Mouse (Mus musculus) CD4-positive helper T cell, adult 2 months (primary cell): ENCODE measurements around the gene Cbx6.

Experiments used
- DNase-seq: peaks from one replicate; pipeline ENCODE4 v3.0.0-alpha.2; 2012; ENCODE audit warnings: low read depth, missing footprints, low spot score

The Cbx6 gene

GRCm38 (mm10) chr15:79803533-79804351 lies 30.7 kb downstream of the Cbx6 start:
- DNase-seq = peak; percentile 43

DNA sequence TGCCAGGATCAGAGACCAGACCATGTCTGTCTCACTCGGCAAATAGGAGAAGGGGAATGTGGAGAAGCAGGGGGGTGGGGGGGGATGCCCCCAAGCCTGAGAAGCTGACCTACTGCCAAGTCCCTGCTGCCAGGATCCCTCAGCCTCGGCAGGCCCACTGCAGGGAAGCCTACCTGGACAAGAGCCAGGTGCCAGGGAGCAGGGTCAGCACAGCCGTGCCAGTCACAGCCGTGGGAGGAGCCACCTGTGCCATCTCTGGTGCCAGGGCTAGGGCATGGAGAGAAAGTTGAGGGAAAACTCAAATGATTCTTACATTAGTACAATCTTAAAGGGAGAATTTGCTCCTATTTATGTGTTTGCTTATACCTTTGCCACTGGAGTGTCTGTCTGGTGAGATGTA lies 32.2 kb downstream of the Cbx6 start:
- no peak for DNase-seq

- no peak for DNase-seq
Measured at GRCm38 (mm10) chr15:79801646-79802045, 32.8 kb downstream of the Cbx6 start.

- DNase-seq = no peak
Measured at GRCm38 (mm10) chr15:79800701-79801100, 33.8 kb downstream of the Cbx6 start.

DNA sequence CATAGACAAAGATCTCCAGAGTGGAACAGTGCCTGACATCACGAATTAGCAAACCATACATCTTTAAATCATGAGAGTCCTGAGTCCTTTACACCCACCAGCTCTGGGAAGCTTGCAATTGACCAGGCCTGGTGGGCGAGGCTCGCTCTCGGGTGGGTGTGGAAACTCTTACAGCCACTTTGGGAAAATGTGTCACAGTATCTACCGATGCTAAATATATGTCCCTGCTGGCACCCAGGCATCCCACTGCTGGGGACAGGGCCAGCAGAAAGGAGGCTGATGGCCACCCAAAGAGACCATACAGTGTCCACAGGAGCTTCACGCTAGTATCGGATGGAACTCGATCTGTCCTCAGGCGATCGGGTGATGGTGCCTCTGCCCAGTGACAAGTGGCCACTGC lies 35.9 kb downstream of the Cbx6 start:
- no peak for DNase-seq

DNA sequence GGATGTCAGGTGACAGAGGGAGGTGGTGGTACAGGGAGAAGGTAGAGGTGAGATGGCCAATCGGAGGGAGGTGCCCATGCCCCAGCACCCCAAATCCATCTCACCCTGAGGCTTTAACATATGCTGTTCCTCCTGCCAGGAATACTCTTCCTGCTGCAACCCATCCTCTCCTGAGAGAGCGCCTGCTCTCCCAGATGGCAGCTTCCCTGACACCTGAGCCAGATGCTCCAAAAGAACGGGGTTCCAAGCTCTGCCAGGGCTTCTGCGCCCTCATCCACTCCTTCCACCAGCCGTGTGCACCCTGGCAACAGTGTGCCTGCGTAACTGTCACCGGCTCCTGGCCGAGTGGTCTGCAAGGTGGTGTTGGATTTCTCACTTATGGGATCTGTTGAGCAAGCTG lies 36.8 kb downstream of the Cbx6 start:
- DNase-seq = no peak

DNA sequence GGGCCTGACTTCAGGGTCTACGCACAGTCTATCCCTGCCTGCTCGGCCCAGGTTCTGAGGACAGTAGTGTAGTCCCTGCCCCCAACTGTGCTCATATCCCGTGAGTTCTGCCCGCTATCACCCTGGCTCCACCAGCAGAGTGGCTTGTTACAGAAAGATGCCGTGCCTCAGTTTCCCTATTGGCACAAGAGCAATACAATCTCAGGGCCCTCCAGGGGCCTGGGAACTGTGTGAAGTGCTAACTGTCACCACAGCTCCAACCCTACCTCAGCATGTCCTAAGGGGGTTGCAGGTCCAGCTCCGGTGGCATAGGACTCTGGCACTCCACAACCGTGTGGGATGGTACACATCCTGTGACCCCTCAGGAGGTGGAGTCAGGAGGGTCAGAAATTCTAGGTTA lies 37.4 kb downstream of the Cbx6 start:
- DNase-seq = no peak

- DNase-seq = no peak
Measured at GRCm38 (mm10) chr15:79796256-79796655, 38.2 kb downstream of the Cbx6 start.

DNA sequence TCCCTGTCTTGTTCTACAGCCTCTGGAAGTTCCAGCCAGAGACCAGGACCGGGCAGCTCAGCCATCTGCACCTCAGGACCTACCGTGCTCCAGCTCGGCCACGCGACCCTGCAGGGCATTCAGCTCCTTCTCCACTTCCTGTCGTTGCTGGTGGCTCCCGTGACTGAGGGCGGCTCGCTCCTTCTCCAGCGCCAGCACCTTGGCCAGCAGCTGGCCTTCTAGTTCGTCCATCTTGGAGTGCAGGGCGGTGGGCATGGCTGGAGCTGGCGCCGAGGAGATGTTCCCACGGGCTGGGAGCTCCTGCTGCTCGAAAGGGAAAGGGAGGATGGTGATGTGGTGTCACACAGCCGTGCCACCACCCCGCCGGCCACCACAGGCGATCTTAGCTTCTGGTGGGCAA lies 40.3 kb downstream of the Cbx6 start:
- no peak for DNase-seq

DNA sequence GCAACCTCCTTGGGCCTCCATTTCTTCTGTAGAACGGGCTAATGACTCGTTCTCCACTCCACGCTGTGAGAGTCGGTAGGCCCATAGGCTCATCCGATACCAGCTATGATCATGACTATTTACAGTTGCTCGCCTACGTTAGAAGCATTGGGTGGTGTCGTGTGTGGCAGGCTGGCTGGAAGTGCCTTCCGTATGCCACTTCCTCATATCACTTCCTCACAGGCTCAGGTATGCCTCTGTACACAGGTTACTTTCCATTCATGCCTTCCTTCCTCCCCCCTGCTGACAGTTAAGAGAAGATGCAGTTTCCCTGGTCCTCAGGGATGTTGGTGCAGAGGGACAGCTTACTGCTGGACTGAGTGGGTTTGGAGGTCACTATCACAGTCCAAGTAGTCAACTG lies 41.4 kb downstream of the Cbx6 start:
- DNase-seq = no peak

DNA sequence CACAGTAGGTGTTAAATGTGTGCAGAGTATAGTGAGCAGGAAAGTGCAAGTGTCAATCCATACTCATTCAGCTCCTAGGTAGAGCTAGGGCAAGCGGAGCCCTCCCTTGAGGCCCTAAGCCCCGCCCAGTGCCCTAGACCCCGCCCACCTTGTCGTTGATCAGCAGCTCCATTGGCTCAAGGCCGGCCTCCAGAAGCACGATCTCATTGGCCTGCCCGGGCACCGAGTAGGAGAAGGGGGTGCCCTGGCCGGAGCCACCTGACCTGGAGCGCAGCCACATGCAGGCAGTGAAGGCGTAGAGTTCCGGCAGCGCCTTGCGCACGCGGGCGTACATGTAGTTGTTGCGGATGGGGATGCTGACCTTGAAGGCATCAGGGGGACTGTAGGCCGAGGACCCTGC lies 42.0 kb downstream of the Cbx6 start:
- DNase-seq = no peak

DNA sequence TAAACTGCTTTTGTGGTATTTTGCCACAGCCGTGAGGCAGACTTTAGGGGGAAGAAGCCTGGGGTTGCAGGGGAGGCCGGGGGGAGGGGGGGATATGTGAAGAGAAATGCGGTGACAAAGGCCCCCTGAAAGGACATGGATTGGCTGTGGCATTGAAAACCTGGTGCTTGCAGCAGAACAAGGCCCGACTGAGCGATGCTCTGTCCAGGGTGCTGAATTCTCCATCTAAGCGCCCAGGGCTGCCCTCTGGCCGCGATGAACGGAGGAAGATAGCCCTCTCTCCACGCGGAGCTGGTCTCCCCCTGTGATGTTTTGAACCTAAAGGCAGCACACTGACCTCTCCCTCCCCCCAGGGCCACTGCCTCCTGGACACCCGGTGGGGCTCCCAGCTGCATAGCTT lies 43.0 kb downstream of the Cbx6 start:
- peak; percentile 58 for DNase-seq

DNA sequence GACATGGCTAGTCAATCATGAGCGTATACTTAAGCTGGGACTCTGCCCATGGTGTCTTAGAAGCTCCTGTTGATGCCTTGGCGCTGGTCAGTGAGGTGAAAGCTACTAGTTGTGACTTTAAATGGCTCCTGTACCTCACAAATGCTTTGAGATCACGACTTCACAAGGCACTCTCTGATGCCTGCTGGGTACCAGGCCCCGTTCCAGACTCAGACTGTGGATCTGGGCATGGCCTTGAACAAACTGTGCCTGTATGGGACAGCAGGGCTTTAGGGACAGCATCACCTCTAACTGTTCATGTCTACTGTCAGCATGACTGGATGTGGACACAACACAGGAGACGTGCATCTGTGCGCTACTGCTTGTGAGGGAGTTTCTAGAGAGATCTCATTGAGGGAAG lies 43.6 kb downstream of the Cbx6 start:
- DNase-seq = no peak

DNA sequence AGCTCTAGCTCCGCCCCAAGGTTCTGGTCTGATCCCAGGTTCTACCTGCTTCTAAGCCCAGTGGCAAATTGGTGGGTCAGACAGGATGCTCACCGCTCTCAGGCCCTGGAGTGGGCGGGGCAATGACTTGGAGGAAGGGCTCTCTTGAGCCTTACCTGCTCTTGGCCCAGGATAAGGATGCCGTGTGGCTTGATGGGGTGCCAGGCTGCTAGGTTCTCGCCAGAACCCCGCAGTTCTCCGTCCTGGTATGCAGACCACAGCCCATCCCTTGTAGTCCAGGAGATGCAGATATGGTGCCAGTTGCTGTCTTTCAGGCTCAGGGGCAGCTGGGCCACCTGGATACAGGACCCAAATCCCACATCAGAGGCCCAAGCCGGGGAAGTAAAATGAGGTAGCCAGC lies 44.4 kb downstream of the Cbx6 start:
- DNase-seq = no peak

DNA sequence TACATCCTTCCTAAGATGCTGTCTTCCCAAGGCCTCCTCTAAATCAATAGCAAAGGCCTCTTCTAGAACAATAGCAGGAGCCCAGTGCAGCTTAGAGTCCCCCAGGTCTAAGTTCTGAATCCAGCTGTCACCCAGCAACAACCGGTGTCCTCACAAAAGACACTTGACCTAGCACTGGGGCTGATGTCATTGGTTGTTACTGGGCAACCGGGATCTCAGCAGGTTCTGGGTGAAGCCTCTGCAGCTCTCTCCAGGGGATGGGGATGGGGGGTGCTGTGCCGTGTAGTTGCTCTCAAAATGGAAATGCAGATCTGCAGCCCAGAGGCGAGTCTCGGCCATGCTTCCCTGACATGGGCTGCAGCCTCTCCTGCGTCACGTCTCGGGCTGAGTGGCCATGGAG lies 46.7 kb downstream of the Cbx6 start:
- DNase-seq = no peak

- DNase-seq = no peak
Measured at GRCm38 (mm10) chr15:79785056-79785455, 49.4 kb downstream of the Cbx6 start.

DNA sequence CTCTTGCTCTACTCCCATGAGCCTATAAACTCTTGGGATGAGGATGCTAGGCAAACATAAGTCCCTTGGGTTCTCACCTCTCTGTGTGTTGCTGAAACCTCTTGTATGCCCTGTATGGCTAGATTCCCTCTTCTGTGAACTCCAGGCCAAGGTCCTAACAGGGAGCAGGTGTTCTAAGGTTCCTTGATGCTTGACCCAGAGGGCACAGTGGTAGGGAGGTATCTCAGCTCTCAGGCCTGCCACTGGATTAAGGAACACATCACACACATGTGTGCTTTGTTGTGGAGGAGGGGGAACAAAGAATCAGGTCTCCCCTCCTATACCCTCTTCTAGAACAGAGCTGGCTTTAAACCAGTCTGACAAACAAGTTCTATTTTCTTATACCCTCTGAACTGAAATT lies 56.7 kb downstream of the Cbx6 start, which contains the start of gene Dnal4:
Gene Dnal4 (minus strand): TSS at position 101 of the 400 bp plus-strand sequence.
- DNase-seq = no peak

DNA sequence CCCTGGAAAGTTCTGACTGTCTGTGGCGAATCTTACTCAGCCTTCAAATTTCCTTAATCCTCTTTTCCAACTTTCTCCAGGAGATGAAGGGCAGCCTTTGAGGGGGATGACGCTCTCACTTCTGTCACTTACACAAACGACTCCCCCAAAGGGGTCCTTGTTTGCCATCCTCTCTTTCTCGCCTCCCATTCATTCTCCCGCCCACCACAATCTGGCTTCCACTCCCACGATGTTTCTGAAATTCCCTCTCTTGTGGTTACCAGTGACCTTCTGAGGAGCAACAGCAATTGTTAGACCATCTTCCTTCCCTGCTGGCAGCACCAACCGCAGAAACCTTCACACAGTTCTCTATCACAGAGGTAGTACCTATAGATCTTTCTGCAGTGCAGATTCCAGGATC lies 58.8 kb downstream of the Cbx6 start:
- no peak for DNase-seq

DNA sequence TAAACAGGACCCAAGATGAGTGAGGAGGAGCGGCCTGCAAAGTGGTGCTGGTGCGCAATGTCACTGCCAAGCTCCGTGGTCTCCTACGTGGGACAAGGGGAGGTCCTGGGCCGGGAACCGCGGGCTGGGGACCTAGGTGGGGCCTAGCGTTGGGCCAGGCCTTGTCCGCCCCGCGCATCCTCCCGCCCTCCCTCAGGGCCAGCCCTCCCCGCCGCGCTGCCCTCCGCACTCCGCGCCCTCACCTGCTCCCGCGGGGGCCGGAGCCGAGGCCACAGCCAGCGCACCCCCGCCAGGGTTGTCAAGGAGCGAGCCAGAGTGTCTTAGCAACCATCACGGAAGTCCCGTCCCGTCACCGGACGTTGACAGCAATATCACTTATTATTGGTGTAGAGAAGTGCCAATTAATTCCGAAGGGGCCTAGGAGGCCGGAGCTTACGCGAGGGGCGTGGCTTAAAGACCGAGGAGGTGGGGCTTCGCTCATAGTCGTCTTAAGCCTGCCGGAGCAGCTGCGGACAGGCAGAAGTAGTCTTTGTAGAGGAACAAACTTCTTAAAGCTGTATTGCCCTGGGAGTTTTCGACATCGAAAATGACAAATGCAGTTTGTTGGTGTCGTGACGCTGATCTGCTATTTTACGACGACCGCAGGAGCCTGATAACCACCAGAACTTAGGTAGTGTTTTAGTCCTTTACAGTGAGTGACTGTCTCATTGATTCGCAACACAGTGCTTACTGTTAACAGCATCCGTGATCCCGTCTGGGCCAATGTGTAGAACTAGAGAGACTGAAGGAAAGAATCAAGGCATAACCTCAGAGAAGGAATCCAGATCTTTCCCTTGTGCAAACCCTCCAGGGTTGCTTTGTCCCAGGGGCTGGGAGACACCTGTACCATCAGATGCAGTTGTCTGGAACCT lies 60.1 kb downstream of the Cbx6 start:
- peak; percentile 98 for DNase-seq
